Mouse (Mus musculus): ENCODE results near the gene Sub1.

Sub1 gene

DNA sequence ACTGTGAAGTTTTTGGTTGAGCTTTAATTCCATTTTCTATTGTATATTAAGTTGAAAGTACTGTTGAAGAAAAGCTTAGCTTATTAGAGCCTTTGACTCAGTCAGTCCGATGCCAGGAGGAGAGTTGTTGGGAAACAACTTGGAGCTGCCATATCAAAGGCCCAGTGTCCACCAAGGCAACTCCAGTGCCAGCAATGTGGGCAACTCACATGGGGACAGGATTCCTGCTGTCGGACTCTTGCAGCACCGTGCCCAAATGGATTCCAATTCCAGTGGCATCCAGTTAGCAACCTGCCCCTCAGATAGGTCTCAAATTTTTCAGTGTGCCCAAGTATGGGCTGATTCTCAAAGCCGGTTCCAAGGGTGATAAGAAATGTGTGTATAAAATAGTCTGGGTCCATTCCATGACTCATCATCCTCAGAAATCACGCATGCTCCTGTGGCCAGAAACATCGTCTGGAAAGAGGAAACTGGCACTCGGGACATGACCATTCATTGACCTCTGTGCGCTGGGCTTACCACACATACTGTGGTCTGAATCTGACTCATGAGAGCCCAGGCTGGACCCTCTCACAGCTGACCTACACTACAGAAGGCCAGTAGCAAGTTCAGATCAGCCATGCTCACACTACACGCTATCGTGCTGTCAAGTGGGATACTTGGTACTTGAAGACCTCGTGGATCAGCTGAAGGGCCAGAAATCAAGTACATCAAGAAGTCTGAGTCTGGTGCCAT, 32.8 kb downstream of the Sub1 start:
- DNase-seq, result no peak

DNA sequence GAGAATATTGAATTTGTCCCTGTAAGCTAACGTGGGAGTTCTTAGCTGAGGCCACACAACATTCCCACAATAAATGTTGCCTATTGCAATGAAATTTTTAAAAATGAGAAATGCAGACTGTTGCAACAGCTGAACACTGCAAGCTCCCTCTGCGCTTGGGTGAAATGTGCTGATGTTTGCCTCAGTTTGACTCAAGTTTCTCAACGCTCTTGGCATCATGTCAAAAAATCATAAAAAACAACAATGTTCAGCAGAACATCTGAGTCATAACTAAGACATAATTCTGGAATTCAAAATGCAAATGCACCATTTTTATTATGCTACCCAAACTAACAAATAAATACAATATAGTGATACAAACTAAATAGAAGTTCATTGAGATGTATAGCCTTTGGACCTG, 37.1 kb downstream of the Sub1 start:
- DNase-seq, result no peak

DNA sequence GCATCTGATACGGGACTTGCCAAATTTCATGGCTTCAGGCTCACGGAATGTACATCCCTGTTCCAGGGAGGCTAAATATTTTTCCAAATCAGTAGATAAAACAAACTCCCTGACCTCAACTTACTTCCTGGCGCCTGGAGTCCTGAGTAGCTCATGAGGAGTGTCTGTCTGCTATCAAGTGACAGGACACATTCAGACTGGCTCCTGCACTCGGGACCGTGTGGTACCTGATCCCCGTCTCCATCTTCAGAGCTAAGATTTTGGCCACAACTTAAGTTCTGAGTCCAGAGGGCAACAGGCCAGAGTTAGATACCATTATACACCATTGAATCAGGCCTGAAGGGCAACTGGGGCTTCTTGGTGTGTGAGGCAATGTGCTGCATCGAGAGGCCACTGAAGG, 40.7 kb downstream of the Sub1 start:
- DNase-seq, result no peak

DNA sequence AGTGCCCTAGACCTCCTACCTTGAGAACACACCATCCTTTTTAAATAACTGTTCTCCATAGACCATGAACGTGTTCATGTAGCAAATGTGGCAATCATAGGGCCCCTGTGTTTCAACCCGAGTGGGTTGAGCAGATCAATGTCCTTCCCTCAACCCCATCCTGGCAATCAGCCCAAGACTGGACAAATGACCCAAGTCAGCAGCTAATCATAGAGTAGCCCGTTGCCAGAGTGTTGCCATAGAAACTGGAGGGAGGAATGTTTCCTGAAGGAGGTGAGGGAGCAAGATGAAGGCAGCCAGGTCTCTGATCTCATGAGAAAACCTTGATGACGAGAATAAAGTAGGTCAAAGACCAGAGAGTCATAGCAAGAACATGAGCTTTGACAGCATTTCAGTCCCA, 42.6 kb downstream of the Sub1 start:
- no peak for DNase-seq

DNA sequence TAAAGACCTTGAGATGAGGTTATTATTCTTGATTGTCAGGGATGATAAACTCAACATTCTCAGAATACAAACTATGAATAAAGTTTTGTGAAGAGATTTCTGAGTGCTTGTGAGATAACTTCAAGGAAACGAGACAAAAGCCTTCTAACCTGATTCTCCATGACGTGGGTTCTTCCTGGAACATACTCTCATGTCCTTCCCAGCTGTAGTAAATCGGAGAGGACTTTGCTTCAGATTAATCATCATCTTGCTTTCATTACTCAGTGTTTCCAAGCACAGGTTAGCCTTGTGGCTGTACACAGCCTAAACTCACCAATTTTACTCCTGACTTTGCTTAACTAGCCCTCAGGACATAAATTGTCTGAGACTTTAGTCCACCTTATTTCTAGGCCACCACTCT, 44.6 kb downstream of the Sub1 start:
- no peak for DNase-seq

DNA sequence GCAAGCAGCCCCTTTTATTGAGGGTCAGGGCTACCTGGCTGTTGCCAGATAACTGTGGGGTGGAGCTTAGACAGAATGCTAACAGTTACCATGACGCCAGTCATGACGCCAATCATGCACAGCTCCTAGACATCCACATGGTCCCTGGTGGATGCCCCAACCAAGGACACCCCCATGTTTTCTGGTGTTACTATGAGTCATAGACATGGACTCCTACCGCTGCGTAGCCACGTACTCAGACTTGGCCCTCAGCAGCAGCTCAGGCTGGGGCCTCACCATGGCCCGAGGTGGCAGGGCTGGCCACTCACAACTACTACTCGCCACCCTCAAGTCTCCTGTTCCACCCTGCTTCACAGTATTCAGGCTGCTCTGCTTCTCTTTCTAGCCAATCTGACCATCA, 45.6 kb downstream of the Sub1 start:
- no peak for DNase-seq

DNA sequence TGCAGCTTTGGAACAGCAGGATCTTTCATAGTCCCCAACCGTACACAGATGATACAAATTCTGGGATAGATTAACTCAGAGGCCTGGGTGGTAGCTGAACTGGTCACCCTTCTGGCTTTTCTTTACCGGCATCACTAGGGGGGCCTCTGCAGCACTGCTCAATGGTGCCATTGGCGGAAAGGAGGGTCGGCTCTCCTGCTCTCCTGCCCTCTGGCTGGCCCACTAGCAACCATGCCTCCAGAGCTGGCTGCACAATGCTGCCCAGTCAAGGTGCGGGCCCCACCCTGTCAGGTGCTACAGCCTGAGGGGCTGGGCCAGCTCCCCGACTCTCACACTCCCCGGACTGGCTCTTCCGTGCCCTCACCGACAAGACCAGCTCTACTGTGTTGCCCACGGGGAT, 46.6 kb downstream of the Sub1 start:
- DNase-seq, result no peak

DNA sequence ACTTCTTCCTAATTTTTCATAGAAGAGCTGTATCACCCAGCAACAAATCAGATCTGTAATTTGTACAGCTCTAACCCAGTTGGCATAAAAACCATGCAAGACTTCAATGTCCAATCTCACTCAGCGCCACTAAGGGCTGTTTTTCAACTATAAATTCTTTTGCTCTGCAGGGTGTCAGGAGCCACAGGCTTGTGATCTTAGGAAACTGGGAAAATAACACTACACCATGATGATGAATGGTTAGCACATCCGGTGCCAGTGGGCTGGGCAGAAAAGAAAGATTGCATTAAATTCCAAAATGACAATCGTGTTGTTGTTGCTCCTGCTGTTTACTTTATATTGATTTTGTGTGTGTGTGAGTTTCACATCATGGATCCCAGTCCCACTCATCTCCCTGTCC, 47.3 kb downstream of the Sub1 start:
- DNase-seq, result no peak

DNA sequence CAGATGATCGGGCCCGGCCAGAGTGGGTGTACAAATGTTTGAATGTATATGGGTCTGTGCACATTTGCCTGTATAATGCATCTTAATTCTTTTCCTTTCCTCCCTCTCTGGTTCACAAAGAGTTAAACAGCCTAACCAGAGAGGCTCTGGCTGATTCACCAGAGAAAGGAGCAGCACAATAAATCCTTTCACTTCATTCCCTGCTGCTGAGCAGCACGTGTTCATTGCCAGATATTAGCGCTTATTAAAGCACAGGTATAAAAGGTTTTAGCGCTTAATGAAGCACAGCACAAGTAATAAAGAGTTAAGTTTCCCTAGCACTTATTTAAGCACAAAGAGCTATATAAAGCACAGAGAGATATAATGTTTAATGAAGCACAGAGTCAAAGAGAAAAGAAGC, 55.9 kb downstream of the Sub1 start:
- DNase-seq, result no peak

Measured in B cell, adult 2 months (primary cell).